Mouse (Mus musculus) lung, postnatal 14 days (tissue): ENCODE data around the gene Cldn12.

ENCODE experiments used
- DNase-seq: peaks from one replicate; pipeline ENCODE4 v3.0.0; 2021

Gene Cldn12

DNA sequence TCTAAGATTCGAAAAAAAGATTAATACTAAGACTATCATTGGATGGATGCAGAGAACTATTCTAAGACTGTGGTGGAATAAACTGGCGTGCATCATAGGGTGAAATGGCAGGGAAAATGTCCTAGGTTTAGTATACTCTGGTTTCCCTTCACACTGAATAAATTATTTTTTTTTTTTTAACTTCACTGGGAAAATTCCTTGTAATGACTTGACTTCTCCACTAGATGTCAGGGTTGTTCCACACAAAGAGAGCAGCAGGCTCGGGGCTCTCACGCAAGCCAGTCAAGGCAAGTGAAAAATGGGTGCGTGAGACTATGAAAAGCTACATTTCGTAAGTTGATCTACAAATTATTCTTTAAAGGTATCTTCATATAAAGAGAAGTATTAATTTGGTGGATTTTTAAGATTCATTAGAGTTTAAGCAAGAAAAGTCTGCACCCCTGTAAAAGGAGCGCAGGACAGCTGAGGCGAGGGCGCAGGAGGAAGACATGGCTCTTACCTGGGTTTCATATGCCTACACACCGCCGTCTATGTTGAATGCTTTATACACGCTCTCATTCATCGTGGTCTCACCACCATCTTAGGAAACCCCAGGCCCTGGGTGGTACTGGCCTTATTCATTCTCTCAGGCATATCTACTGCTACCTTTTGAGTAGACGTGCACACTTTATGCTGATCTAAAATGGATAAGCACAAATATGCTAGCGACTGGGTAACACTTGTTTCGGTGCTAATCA lies 20.3 kb downstream of the Cldn12 start:
- peak; percentile 22 for DNase-seq

- no peak for DNase-seq
Observed at GRCm38 (mm10) chr5:5492163-5492562, 22.6 kb downstream of the Cldn12 start.

DNA sequence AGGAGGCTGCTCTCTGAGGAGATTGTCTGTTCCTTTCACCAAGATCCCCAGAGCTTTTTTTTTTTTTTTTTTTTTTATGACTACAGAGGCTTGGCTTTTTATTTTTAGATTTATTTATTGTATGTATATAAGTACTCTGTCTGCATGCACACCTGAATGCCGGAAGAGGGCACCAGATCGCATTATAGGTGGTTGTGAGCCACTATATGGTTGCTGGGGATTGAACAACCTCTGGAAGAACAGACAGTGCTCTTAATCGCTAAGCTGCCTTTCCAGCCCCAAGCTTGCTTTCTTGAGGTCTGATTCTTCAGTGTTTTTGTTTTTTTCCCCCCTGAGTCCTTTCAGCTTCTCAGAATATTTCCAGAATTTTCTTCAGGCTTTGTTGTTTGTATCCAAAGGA lies 28.7 kb downstream of the Cldn12 start:
- DNase-seq = no peak

- DNase-seq = no peak
Observed at GRCm38 (mm10) chr5:5483254-5483858, 31.4 kb downstream of the Cldn12 start.

DNA sequence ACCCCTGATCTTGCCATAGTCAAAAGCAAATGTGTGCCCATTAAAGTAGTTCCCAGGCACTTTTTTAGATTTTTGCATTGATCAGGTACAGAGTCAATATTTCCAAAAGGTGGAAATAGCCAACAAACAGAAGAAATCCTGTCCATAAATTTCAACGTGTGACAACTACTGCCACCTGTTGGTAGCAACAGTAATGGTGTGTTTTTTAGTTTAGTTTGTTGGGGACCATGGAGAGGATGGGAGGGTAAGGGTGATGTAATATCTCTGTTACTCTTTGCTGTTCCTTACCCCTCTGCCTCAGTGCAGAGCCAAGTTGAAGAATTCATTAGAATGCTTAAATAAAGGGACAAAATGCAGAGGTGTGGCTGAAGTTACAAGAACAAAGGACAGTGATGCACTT lies 33.1 kb downstream of the Cldn12 start:
- DNase-seq = peak; percentile 44

- DNase-seq = no peak
Observed at GRCm38 (mm10) chr5:5479043-5479442, 35.7 kb downstream of the Cldn12 start, which contains the start of gene 1700015F17Rik. TSS of gene 1700015F17Rik (minus strand) at chr5:5479143.

GRCm38 (mm10) chr5:5476133-5476532 lies 38.6 kb downstream of the Cldn12 start:
- no peak for DNase-seq

- DNase-seq = no peak
Observed at GRCm38 (mm10) chr5:5465256-5465655, 49.5 kb downstream of the Cldn12 start.
